Mouse (Mus musculus) left cerebral cortex, adult 18-20 months (tissue): ENCODE measurements at regions not wholly inside any gene's neighbourhood (a gene's known extent, or its start where the extent isn't known, plus 50 kb on each side); places are given as distances from the start of the nearest gene placed in this dataset.

Source experiments
- DNase-seq, 2 experiments: peaks; one replicate each; pipeline ENCODE4 v3.0.0; 2021 to 2022; ENCODE audit warnings: low spot score in 2 of 2, mixed read lengths in 1 of 2

GRCm38 (mm10) chr13:59317458-59318005 is 267.5 kb downstream of the Agtpbp1 start:
- DNase-seq: no peak

DNA sequence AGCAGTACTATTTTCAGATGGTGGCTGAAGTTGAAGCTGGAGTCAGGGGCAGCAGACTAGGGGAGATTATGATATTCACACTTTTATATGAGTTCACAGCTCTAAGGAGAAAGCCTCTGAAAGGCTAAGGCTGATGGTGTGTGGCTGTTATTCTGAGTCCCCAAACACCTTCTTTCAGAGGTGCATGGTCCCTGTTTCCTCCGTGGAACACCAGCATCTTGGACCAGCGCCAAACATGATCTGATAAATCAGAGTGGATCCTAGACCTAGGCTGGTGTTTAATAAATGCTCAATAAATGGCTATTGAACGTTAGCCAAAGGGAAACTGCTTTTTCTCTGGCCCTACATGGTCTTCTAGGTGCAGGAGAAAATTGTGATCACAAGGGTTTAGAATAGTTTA is 269.2 kb downstream of the Agtpbp1 start:
- no peak for DNase-seq

DNA sequence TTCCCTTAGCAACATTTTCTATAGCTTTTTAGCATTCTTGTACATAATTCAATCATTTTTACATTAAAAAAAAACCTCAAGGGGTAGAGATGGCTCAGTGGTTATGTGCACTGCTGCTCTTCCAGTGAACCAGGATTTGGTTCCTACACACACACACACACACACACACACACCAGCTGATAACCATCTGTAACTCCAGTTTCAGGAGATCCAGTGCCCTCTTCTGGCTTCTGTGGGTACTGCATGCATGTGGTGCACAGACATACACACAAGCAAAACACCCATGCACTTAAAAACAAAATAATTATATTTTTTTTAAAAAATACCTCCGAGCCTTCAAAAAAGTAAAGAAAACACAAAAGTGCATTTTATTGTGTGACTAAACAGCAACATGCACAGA is 270.6 kb downstream of the Agtpbp1 start:
- DNase-seq: peak in 1 of 2 experiments; percentile 17

- DNase-seq: no peak
These were observed 271.2 kb downstream of the Agtpbp1 start for GRCm38 (mm10) chr13:59313725-59314330.

GRCm38 (mm10) chr13:59292905-59293304 is 292.1 kb downstream of the Agtpbp1 start:
- DNase-seq: no peak

GRCm38 (mm10) chr13:59289127-59289526 is 295.9 kb downstream of the Agtpbp1 start:
- DNase-seq: peak; percentile 62 to 67

- no peak for DNase-seq
These were observed 303.8 kb downstream of the Agtpbp1 start for GRCm38 (mm10) chr13:59281199-59281598.

- DNase-seq: no peak
These were observed 305.9 kb downstream of the Agtpbp1 start for GRCm38 (mm10) chr13:59279136-59279535.

DNA sequence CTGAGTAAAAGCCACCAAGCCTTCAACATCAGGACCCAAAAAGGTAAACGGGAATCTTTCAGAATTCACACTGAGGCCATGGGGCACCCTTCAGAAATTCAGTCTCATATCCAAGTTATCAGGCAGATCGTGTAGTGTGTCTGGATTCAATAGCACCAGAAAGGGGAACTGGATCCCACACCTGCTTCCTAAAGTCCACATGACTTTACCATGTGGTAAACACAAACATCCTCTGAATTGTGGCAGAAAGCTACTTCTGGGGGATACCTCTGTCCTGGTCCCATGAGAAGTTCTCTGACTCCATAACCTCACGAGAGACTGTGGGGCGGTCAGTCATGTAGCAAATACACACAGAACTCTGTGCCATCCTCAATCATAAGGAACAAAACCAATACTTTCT is 313.4 kb downstream of the Agtpbp1 start:
- DNase-seq: no peak

DNA sequence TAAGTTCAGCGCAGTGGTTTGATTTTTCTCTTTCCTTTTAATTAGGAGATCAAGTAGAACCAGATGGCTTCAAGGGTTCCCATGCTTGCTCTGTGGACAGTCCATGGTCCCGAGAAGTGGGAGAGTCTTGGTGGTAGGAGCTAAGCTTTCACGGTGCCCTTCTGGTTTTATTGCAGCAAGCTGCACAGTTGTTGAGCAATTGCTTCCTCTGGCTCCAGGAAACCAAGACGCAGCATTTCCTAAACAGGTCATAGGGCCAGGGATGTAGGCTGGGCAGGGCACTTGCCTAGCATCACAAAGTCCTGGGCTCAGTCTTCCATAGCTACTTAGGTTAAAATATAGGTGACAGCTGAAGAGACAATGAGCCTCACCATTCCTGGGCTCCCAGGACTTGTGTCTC is 318.2 kb downstream of the Agtpbp1 start:
- DNase-seq: no peak

DNA sequence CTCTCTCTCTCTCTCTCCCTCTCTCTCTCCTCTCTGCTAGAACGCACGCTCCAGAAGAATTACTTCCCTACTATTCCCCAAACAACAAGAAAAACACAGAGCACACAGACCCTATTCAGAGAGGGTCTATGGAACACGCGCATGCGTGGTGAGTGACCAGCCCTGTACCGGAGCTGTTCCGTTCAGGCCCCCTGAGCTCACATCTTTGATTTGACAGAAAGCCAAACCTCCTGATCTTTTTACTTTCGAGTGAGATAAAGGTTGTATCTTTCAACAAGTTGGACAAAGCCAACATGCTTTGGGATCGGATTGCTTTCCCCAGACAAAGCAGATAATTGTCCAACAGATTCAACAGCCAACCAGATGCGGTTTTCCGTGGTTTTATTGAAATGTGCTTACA is 320.9 kb downstream of the Agtpbp1 start:
- no peak for DNase-seq

- no peak for DNase-seq
These were observed 323.1 kb downstream of the Agtpbp1 start for GRCm38 (mm10) chr13:59261924-59262323.

DNA sequence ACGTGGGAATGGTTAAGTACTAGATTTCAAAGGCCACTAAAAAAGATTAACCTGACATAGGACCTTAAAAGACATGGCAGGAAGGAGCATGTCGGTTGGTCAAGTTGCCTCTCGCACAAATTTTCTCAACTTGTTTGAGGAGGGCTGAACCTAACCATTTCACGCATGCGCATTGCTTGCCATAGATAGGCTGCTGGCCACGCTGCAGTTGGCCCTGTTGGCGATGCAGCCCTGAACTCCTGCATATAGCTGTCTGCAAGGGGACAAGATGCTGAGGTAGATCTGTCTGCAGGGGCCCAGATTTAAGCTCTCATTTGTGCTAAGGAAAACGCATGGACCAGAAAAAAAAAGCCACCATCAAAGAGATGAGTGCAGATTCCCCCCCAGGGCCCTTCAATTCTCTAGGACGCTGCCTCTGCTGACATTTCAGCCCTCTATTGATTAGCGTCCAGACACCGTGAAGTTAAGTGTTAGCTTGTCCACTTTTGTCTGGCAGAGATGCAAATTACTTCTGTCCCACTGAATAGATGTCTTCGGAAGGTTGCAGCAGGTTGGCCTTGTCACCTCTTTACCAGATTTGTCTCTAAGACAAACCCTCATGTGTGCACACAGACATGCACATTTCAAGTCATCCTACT is 329.1 kb downstream of the Agtpbp1 start:
- no peak for DNase-seq

DNA sequence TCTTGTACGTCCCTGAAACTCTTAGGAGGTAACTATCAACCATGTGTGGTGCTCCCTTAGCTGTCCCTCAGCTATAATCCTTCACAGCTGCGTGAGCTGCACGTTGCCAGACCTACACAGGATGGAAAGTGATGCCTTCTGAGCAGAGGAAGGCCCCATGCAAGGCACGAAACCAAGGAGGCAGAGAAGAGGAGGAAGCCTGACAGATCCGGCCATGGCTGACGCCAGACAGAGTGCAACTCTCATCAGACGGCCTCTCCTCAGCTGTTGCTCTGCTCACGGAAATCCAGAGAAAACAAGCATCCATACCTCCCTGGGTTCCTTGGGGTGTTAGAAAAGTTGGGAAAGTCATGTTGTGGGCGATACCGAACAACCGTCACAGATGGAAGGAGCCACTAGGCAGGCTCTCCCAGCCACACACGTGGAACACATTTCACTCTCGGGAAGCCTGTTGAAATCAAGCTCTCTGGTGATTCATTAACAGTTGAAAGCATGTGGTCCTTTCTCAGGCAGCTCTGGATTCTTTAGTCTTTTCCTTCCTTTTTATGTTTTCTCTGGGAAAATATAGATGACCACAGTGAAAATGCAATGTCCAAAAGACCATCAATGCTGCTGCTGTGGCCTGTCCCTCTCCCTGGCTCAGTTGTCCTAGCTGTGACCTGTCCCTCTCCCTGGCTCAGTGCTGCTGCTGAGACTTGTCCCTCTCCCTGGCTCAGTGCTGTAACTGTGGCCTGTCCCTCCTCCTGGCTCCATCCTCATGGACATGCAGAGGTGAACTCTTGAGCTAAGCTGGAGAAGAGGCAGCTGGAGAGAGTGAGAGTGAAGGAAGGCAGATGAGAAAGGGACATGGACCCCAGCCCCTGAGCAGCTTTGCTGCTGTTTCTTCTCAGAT is 331.1 kb downstream of the Agtpbp1 start:
- peak; percentile 19 to 21 for DNase-seq

DNA sequence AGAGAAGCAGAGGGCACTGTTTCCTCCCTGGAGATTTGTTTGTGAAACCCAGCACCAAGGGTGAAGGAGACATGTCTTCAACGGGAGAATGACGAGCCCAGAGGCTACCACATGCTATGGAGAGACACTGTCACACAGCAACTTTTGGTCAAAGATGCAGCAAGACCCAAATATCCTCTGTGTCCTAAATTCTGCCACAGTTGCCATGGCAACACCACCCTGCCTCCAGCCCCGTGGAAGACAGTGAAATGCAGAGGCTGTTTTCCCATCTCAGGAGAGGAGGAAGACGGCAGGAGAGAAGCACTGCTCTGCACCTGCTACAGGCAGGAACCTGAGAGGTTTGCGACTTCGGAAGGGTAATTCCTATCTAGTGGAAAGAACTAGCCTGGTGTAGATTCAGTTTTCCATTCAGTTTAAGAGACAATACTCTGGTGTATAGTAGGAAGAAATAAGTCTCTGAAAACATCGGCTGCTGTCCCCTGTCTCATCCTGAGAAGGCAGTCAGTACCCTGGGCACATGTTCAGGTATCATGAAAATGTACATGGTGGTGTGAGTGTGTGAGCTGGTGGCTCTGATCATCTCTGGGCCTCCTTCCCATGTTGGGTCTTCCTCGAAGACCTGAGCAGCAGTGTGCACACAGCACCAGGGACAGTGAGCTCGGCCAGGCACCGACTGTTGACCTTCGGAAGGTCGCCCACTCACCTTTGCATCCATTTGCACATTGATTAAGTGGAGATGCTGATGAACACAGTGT is 333.6 kb downstream of the Agtpbp1 start:
- DNase-seq: peak; percentile 77 to 86

DNA sequence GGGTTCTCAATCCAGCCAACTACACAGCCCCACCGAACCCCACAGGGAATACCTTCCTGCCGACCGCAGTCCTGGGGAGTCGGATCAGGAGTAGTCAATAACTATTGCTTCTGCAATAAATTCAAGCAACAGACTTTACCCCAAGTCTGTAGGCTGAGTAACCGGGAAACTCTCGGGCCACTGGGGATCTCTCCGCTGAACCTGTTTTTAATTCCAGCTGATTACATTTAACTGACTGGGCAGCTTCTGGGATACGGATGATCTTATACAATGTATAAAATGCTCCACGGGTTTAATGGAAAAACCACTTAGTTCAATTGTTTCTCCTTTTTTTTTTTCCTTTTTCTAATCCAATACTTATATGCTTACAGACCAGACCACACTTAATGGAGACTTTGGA is 336.6 kb downstream of the Agtpbp1 start:
- no peak for DNase-seq

- no peak for DNase-seq
These were observed 338.0 kb downstream of the Agtpbp1 start for GRCm38 (mm10) chr13:59246984-59247537.

GRCm38 (mm10) chr13:59246070-59246469 is 339.0 kb downstream of the Agtpbp1 start:
- no peak for DNase-seq

DNA sequence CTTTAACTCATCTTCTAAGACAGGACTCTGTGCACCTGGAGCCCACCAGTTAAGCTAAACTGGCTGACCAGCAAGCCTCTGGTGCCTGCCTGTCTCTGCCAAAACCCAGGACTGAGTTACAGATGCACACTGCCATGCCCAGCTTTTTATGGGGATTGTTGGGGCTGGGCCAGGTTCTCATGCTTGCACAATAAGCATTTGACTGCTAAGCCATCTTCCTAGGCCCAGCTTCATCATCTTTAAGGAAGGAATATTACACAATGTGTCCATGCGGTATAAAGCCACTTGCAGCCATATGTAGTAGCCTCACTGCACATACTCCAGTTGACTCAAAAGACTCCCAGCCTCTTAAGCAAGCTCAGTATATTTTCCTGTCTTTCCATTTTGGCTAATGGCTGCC is 340.4 kb downstream of the Agtpbp1 start:
- no peak for DNase-seq

- DNase-seq: no peak
These were observed 342.4 kb downstream of the Agtpbp1 start for GRCm38 (mm10) chr13:59242671-59243070.

- peak; percentile 64 to 82 for DNase-seq
These were observed 346.3 kb downstream of the Agtpbp1 start for GRCm38 (mm10) chr13:59238696-59239095.
